Mouse (Mus musculus): ENCODE data around the gene Tnr. TPM values are rescaled to one million over a fixed set of nuclear protein-coding genes. Genes with fewer than 3 reads are reported as not detected.

The Tnr gene
- polyA plus RNA-seq, 1 experiment from 2014 or later: not detected

- TF ChIP-seq CTCF (IDR thresholded peaks at IDR 0.05; ENCODE audit: low read depth) (no peak), EP300 (IDR thresholded peaks at IDR 0.05; ENCODE audit: low read depth) (no peak)
- Histone ChIP-seq H3K36me3 (replicated peaks; ENCODE audit: insufficient read depth, low read length) (no peaks in the 10 kb centered on the region), H3K9me3 (ENCODE audit: low read length) (no peaks in the 10 kb centered on the region), H3K27ac (ENCODE audit: low read depth) (no peak overlapping the region), H3K27me3 (ENCODE audit: insufficient read depth, low read length) (no peaks in the 10 kb centered on the region), H3K4me1 (ENCODE audit: insufficient read depth) (no peaks in the 10 kb centered on the region), H3K4me3 (ENCODE audit: low read depth, low read length) (no peak overlapping the region), H3K4me2 (ENCODE audit: low read depth, low read length) (no peak overlapping the region), H3K9ac (replicated peaks) (no peak overlapping the region)
- DNase-seq (no peak), ATAC-seq (no peak)
- WGBS (ENCODE audit: insufficient replicate concordance): 74% methylated on average over 6 of the region's 6 CpGs
Measured at GRCm38 (mm10) chr1:159614062-159614601, 90.6 kb downstream of the Tnr start.

GRCm38 (mm10) chr1:159614644-159615431 is 91.3 kb downstream of the Tnr start:
- DNase-seq: no peak
- Histone ChIP-seq H3K36me3 (replicated peaks; ENCODE audit: insufficient read depth, low read length) (no peaks in the 10 kb centered on the region), H3K4me2 (ENCODE audit: low read depth, low read length) (no peak overlapping the region), H3K9ac (replicated peaks) (no peak overlapping the region), H3K4me3 (ENCODE audit: low read depth, low read length) (no peak overlapping the region), H3K27ac (ENCODE audit: low read depth) (no peak overlapping the region), H3K9me3 (ENCODE audit: low read length) (no peaks in the 10 kb centered on the region), H3K27me3 (ENCODE audit: insufficient read depth, low read length) (no peaks in the 10 kb centered on the region), H3K4me1 (ENCODE audit: insufficient read depth) (no peaks in the 10 kb centered on the region)
- WGBS (ENCODE audit: insufficient replicate concordance): 61% methylated on average over 16 of the region's 16 CpGs
- no peak for ATAC-seq
- no peak for TF ChIP-seq CTCF (IDR thresholded peaks at IDR 0.05; ENCODE audit: low read depth)
- no peak for TF ChIP-seq EP300 (IDR thresholded peaks at IDR 0.05; ENCODE audit: low read depth)

GRCm38 (mm10) chr1:159615686-159616085 is 92.1 kb downstream of the Tnr start:
- 60% methylated on average over 4 of the region's 4 CpGs for WGBS (ENCODE audit: insufficient replicate concordance)
- no peak for TF ChIP-seq EP300 (IDR thresholded peaks at IDR 0.05; ENCODE audit: low read depth)
- ATAC-seq (no peak), DNase-seq (no peak)
- H3K4me2 ChIP-seq (ENCODE audit: low read depth, low read length): no peak overlapping the region
- H3K27ac ChIP-seq (ENCODE audit: low read depth): no peak overlapping the region
- no peaks in the 10 kb centered on the region for H3K4me1 ChIP-seq (ENCODE audit: insufficient read depth)
- H3K36me3 ChIP-seq (replicated peaks; ENCODE audit: insufficient read depth, low read length): no peaks in the 10 kb centered on the region
- no peaks in the 10 kb centered on the region for H3K9me3 ChIP-seq (ENCODE audit: low read length)
- H3K27me3 ChIP-seq (ENCODE audit: insufficient read depth, low read length): no peaks in the 10 kb centered on the region
- H3K4me3 ChIP-seq (ENCODE audit: low read depth, low read length): no peak overlapping the region
- no peak overlapping the region for H3K9ac ChIP-seq (replicated peaks)

GRCm38 (mm10) chr1:159619205-159619604 is 95.6 kb downstream of the Tnr start:
- no peaks in the 10 kb centered on the region for H3K4me1 ChIP-seq (ENCODE audit: insufficient read depth)
- H3K4me3 ChIP-seq (ENCODE audit: low read depth, low read length): no peak overlapping the region
- no peaks in the 10 kb centered on the region for H3K9me3 ChIP-seq (ENCODE audit: low read length)
- no peak for TF ChIP-seq EP300 (IDR thresholded peaks at IDR 0.05; ENCODE audit: low read depth)
- TF ChIP-seq CTCF (IDR thresholded peaks at IDR 0.05; ENCODE audit: low read depth): no peak
- H3K27me3 ChIP-seq (ENCODE audit: insufficient read depth, low read length): no peaks in the 10 kb centered on the region
- DNase-seq (no peak), ATAC-seq (no peak)
- no peaks in the 10 kb centered on the region for H3K36me3 ChIP-seq (replicated peaks; ENCODE audit: insufficient read depth, low read length)
- no peak overlapping the region for H3K4me2 ChIP-seq (ENCODE audit: low read depth, low read length)
- no peak overlapping the region for H3K27ac ChIP-seq (ENCODE audit: low read depth)
- H3K9ac ChIP-seq (replicated peaks): no peak overlapping the region
- 70% methylated on average over 2 of the region's 2 CpGs for WGBS (ENCODE audit: insufficient replicate concordance)

- 48% methylated on average over 1 of the region's 1 CpGs for WGBS (ENCODE audit: insufficient replicate concordance)
- Histone ChIP-seq H3K9me3 (ENCODE audit: low read length) (no peaks in the 10 kb centered on the region), H3K9ac (replicated peaks) (no peak overlapping the region), H3K27ac (ENCODE audit: low read depth) (no peak overlapping the region), H3K27me3 (ENCODE audit: insufficient read depth, low read length) (no peaks in the 10 kb centered on the region), H3K4me1 (ENCODE audit: insufficient read depth) (no peaks in the 10 kb centered on the region), H3K36me3 (replicated peaks; ENCODE audit: insufficient read depth, low read length) (no peaks in the 10 kb centered on the region), H3K4me2 (ENCODE audit: low read depth, low read length) (no peak overlapping the region), H3K4me3 (ENCODE audit: low read depth, low read length) (no peak overlapping the region)
- TF ChIP-seq EP300 (IDR thresholded peaks at IDR 0.05; ENCODE audit: low read depth): no peak
- TF ChIP-seq CTCF (IDR thresholded peaks at IDR 0.05; ENCODE audit: low read depth): no peak
- ATAC-seq: no peak
- DNase-seq: no peak
Measured at GRCm38 (mm10) chr1:159621321-159621720, 97.8 kb downstream of the Tnr start.

GRCm38 (mm10) chr1:159629119-159629518 is 105.5 kb downstream of the Tnr start:
- WGBS (ENCODE audit: insufficient replicate concordance): 59% methylated on average over 3 of the region's 3 CpGs
- TF ChIP-seq CTCF (IDR thresholded peaks at IDR 0.05; ENCODE audit: low read depth) (no peak), EP300 (IDR thresholded peaks at IDR 0.05; ENCODE audit: low read depth) (no peak)
- no peaks in the 10 kb centered on the region for H3K36me3 ChIP-seq (replicated peaks; ENCODE audit: insufficient read depth, low read length)
- DNase-seq: no peak
- H3K27me3 ChIP-seq (ENCODE audit: insufficient read depth, low read length): no peaks in the 10 kb centered on the region
- no peak overlapping the region for H3K4me2 ChIP-seq (ENCODE audit: low read depth, low read length)
- no peak overlapping the region for H3K4me3 ChIP-seq (ENCODE audit: low read depth, low read length)
- H3K27ac ChIP-seq (ENCODE audit: low read depth): no peak overlapping the region
- H3K9me3 ChIP-seq (ENCODE audit: low read length): no peaks in the 10 kb centered on the region
- no peak for ATAC-seq
- no peak overlapping the region for H3K9ac ChIP-seq (replicated peaks)
- H3K4me1 ChIP-seq (ENCODE audit: insufficient read depth): no peaks in the 10 kb centered on the region
